Mouse (Mus musculus) cerebellum, postnatal 25 days (tissue): ENCODE measurements around the gene Cytip.

ENCODE experiments used
- DNase-seq, 2 experiments: peaks; one replicate each; pipeline ENCODE4 v3.0.0; 2021; ENCODE audit warnings: mixed read lengths in 2 of 2

The Cytip gene

GRCm38 (mm10) chr2:58195346-58195745, at the start of gene Cytip:
Gene Cytip, minus strand, starts transcription at chr2:58195532.
- no peak for DNase-seq

DNA sequence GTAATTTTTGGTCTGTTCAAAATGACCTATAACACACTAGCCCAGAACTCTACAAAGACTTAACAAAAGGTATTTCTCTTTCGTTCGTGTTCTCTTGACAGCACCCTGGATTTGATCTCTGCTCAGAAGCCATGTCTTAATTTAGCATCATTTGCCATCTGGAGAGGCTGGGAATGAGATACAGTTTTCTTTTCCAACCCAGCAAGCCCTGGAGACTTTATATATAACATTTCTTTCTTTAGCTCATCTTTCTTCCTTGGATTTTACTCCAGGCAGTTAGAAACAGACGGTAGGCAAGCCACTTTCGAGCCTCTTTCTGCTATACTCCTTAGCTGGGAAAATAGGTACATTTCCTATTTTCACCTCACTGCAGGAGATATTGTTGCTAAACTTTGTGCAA, 45.3 kb upstream of the Cytip start:
- DNase-seq = no peak

DNA sequence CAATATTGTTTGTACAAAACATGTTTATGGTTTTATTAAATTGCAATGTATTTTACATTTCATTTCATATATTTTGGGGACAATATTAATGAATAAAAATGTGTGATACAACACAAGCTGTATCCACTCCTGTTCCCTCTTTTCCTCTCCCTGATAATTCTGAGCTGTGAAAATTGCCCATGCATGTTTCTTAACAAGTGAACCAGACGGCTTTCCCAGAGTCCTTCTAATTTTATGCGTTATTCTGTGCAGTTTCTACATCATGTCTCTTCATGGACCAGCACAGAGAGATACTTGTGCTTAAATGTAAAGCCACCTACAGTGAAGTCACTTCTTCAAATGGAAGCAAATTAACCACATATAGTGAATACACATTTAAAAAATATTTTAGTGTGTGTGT, 42.2 kb upstream of the Cytip start:
- DNase-seq = no peak

- DNase-seq = peak; percentile 74 to 88
Measured at GRCm38 (mm10) chr2:58199442-58199841, 4.1 kb upstream of the Cytip start.

GRCm38 (mm10) chr2:58196880-58197279, 1.5 kb upstream of the Cytip start:
- DNase-seq = no peak

- DNase-seq = no peak
Measured at GRCm38 (mm10) chr2:58194422-58195115, 763 bp downstream of the Cytip start.

DNA sequence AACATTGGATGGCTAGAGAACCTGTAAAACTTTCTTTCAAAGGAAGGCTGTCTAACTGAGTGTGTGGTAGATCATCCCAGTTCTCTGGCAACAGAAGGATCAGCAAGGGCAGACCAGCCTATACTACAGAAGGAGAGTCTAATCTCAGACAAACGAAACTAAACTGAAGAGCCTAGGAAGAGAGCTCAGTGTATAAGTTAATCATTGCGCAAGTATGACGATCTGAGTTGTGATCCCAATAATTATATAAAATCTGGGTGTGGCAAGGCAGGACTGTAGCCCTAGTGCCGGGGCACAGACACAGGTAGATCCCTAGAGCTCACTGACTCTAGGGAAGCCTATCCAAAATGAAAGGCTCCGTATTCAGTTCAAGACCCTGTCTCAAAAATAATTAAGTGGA, 3.2 kb downstream of the Cytip start:
- DNase-seq = no peak

DNA sequence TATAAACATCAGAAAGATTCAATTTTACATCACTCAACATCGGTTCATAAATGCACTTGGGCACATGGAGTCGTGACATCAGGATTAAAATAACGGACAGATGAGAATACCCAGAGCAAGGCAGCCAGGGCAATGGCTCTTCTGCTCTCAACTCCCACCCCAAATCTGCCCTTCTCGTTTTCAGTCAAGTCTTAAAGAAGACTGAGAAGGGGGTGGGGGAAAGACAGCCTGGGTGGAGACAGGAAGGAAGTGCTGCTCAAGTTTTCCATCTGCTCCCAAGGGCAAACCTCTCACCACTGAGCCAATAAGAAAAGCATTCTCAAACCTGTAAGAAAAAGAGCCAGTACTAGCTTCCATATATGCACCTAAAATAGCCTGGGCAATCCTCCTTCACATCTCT, 5.8 kb downstream of the Cytip start:
- DNase-seq = no peak

DNA sequence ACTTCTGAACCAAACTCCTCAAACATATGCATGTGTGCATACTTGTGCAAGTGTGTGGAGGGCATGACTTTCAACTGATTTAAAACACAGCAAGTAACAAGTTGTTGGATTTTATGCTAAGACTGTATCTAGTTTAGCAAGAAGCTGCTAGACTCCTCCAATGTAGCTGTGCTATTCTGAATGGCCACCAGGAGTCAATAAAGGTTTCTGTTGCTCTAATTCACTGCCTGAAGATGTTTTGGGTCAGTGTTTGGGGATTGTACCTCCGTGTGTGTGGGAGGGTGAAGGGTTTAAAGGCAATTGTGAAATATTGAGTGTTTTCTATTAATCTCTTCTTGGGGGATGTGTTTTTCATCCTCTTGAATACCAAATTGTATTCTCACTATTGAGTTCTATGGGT, 6.4 kb downstream of the Cytip start:
- no peak for DNase-seq

DNA sequence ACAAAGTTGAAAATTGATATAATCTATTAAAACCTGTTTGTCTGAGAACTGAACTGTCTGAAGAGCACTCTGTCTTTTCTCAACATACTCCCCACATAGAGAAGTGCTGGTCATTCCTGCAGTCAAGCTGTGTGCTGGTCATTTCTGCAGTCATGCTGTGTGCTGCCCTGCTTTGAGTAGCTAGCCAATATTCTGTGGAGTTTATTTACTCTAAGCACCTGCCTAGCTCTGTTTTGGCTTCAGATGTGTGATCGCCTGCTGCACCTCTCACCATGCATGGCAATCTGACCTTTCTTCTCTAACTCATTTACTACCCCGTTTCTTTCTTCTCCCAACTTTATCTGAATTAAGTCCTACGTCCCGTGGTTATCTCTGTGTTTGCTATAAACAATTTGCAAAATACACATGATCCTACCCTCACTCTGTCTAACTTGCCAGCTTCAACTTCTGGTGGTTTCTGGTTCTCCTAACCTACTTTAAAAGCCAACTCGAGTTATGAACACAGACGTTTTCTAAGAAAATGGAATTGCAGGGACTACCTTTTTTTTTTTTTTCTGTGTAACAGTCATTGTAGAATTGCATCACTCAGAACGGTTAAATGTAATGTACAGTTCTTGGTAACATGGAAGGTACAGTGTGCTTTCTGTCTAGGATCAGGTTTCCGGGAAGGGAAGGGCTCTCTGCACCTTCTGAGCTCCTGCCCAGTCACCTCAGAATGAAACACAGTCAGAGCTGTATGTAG, 7.9 kb downstream of the Cytip start:
- peak in 1 of 2 experiments; percentile 47 for DNase-seq

DNA sequence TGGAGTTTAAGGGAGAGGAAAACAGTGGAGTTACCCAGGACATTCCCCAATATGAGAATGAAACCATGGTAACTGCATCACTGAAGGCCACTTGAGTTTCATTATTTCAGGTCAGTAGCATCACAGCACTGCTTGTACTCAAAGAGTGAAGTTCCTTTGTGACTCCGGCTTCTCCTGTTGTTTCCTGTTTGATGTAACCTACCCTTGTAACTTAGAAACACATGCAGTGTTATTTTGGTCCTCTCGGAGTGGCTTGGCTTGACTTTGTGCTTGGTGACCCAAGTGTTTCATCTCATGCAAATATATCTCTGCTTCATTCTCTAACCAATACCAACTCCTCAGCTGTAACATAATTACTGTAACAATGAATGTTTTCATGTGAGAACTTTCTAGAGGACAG, 11.1 kb downstream of the Cytip start:
- no peak for DNase-seq

DNA sequence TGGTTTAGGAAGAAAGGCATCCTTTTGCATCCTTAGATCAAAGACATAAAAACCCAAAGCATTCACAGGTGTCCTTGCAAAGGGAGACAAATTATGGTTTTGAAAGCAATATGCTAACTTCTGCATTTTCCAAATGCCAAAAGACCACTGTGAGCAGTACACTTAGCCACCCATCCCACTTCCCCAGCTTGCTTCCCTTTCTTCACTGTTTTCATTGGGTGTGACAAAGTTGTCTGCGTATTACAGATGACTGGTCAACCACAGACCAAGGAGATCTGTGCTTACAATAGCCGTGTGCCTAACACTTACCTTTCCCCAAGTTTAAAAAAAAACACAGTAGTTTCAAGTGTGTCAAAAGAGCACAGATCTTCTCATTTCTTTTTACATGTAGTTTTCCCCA, 11.7 kb downstream of the Cytip start:
- DNase-seq = no peak

DNA sequence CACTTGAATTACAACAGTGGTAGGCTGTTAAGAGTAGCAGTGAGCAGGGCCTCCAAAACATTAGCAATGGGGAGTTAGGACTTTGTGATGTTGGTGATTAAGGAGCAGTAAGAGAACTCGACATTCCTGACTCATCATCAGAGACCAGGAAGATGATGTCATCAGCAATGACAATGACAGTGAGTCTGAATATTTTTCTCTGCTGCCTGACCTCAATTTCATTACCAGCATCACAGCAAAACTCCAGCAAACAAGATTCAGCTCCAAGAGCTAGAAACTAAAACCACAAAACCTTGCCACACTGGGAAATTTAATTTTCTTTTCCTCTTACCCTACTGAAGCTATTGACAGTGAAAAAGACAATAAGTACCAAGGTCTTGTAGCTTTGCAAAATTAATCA, 14.6 kb downstream of the Cytip start:
- DNase-seq = no peak

- DNase-seq = no peak
Measured at GRCm38 (mm10) chr2:58179056-58179455, 16.3 kb downstream of the Cytip start.

DNA sequence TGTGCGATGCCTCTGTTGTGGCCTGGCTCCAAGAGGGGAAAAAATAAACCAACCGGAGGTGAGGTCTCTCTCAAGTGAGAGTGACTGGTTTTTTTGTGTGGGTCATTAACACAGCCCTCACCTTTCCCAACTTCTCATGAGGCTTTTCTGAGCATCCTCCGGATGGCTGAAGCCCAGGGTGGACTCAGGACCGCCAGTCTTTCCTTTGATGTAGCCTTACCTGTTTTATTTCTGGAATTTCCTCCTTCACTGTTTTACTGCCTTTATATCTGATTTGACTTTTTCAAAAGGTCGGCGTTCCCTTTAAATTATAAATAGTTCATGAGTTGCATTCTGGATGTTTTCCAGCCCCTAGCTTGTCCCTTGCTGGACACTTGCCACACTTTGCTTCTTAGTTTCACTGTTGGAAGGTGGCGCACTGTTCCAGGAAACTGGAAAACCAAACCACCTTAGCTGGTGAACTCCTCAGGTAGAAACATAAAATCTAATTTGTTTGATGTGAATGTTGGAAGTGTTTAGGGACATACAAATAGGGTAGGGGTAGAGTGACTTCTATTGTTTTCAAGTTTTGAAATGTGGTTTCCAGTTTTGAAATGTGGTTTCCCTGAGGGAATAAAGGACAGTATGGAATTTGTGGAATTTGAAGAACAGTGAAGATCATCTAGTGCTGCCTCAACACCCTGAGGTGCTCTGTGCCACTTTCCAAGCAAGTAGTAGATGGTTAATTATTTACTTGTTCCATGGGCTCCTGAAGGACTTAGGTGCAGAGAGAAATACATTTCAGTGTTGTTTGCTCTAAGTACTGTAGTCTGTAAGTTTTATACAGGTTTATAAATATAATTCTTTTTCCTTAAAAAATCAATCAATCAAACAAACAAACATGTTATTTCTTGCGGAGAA, 19.7 kb downstream of the Cytip start:
- peak; percentile 66 to 85 for DNase-seq

GRCm38 (mm10) chr2:58174476-58175286, 20.7 kb downstream of the Cytip start:
- peak; percentile 31 to 49 for DNase-seq

- no peak for DNase-seq
Measured at GRCm38 (mm10) chr2:58172963-58173362, 22.4 kb downstream of the Cytip start.

DNA sequence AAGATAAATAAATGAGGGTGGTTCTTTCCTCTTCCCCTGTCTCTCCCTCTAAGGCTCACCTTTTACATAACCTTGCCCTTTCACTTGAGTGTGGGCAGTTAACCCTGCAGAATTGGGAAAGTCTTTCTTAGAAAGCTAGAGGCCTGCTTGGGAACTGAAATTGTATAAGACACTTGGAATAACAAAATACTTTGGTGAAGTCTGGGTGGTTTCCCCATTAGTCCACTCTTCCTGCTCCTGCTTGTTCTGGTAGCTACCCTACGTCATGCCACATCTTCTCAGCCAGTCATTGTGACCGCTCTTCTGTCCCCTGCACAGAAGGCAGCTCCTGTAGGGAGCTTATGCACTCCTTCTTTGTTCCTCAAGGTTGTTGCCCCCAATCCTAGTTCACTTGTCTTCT, 26.2 kb downstream of the Cytip start:
- DNase-seq = no peak

- DNase-seq = no peak
Measured at GRCm38 (mm10) chr2:58167654-58168053, 27.7 kb downstream of the Cytip start.

DNA sequence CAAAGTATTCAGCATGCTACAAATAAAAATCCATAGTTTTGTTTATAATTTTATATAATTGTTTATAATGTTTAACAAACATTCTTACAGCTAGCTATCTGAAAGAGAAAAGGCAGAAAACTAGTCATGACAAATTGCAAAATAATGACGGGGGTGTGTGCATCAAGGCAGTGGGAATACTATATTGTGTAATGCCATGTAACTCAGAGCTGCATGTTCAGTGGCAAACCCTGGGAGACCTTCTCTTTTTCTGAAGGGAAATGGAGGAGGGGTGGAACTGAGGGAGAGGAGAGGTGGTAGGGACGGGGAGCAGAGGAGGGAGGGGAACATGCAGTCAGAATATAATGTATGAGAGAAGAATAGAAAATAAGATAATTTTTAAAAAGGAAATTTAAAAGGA, 28.6 kb downstream of the Cytip start:
- DNase-seq = no peak

DNA sequence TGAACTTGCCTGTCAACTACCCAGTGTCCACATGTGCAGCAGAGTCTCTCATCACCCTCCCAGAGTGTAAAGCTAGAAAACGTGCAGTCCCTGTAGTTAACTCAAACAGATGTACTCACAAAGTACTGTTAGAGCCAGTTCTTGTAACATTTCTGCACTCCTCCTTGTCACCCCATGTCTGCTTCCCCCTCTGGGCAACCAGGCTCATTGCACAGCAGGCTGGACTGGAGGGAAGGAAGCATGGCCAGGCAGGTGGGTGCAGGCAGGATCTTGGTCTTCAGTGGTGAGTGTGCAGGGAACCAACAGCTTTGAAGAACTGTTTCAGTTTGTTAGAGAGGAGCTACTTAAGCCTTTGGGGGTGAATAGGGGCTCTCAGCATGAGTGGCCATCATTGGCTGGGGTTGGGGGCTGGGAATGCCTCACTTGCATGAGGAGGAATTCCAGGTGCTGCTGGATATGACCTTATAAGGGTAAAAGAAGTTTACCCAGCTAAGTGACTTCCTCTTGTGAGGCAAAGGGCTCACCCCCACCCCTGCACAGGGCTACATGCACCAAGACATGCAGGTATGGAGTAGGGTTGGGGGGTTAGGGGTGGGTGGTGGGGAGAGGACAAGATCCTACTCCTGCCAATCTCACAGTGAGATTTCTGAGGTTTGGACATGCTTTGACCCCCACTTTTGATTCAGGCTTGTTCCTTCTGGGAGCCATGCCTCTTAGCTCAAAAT, 31.7 kb downstream of the Cytip start:
- DNase-seq = no peak

- no peak for DNase-seq
Measured at GRCm38 (mm10) chr2:58161813-58162212, 33.5 kb downstream of the Cytip start.
